Mouse (Mus musculus): ENCODE measurements at regions not wholly inside any gene's neighbourhood (a gene's known extent, or its start where the extent isn't known, plus 50 kb on each side); places are given as distances from the start of the nearest gene placed in this dataset.
"Not testable (repeated sequence)": the region's sequence is repeated elsewhere in the genome, so short reads cannot be mapped to it uniquely, and the experiment has no call there.

GRCm38 (mm10) chr17:10150403-10150689 lies 169.3 kb downstream of the Qk start:
- intact Hi-C loops (cut with DNase I); DNase-seq: not testable (repeated sequence)

GRCm38 (mm10) chr17:10149682-10150402 lies 169.8 kb downstream of the Qk start:
- DNase-seq, result no peak
- intact Hi-C loops (cut with DNase I), result no loop called here

- DNase-seq, result no peak
- intact Hi-C loops (cut with DNase I), result no loop called here
Measured at GRCm38 (mm10) chr17:10147106-10147505, 172.5 kb downstream of the Qk start.

- DNase-seq, result no peak
- intact Hi-C loops (cut with DNase I), result no loop called here
Measured at GRCm38 (mm10) chr17:10146576-10146975, 173.1 kb downstream of the Qk start.

- DNase-seq, result no peak
- intact Hi-C loops (cut with DNase I), result no loop called here
Measured at GRCm38 (mm10) chr17:10138847-10139246, 180.8 kb downstream of the Qk start.

- intact Hi-C loops (cut with DNase I), result no loop called here
- no peak for DNase-seq
Measured at GRCm38 (mm10) chr17:10138374-10138773, 181.3 kb downstream of the Qk start.

- DNase-seq, result no peak
- intact Hi-C loops (cut with DNase I), result no loop called here
Measured at GRCm38 (mm10) chr17:10135111-10135510, 184.5 kb downstream of the Qk start.

GRCm38 (mm10) chr17:10128591-10128990 lies 191.1 kb downstream of the Qk start:
- intact Hi-C loops (cut with DNase I), result no loop called here
- no peak for DNase-seq

GRCm38 (mm10) chr17:10122411-10122810 lies 197.2 kb downstream of the Qk start:
- DNase-seq, result no peak
- intact Hi-C loops (cut with DNase I), result no loop called here

GRCm38 (mm10) chr17:10112118-10112517 lies 207.5 kb downstream of the Qk start:
- no peak for DNase-seq
- intact Hi-C loops (cut with DNase I), result no loop called here

- no peak for DNase-seq
- intact Hi-C loops (cut with DNase I), result no loop called here
Measured at GRCm38 (mm10) chr17:10110375-10110675, 209.3 kb downstream of the Qk start.

GRCm38 (mm10) chr17:10109511-10110374 lies 209.9 kb downstream of the Qk start:
- DNase-seq, result no peak
- intact Hi-C loops (cut with DNase I), result no loop called here

- intact Hi-C loops (cut with DNase I), result no loop called here
- DNase-seq, result no peak
Measured at GRCm38 (mm10) chr17:10105299-10105698, 214.4 kb downstream of the Qk start.

GRCm38 (mm10) chr17:10098199-10098598 lies 221.5 kb downstream of the Qk start:
- intact Hi-C loops (cut with DNase I), result loop anchor here (5.0 to 10.0 kb wide), 2 partner anchors 214 to 333 kb away; no protein-coding TSS in a partner anchor
- DNase-seq, result no peak

- intact Hi-C loops (cut with DNase I), result loop anchor here (5.0 to 10.0 kb wide), 2 partner anchors 215 to 333 kb away; no protein-coding TSS in a partner anchor
- no peak for DNase-seq
Measured at GRCm38 (mm10) chr17:10097691-10098090, 222.0 kb downstream of the Qk start.

- intact Hi-C loops (cut with DNase I), result loop anchor here (5.0 to 10.0 kb wide), 2 partner anchors 216 to 331 kb away; no protein-coding TSS in a partner anchor
- peak; percentile 24 to 28 for DNase-seq
Measured at GRCm38 (mm10) chr17:10095841-10096301, 223.8 kb downstream of the Qk start.

GRCm38 (mm10) chr17:10094108-10094521 lies 225.5 kb downstream of the Qk start:
- DNase-seq, result peak; percentile 64 to 74
- intact Hi-C loops (cut with DNase I), result loop anchor here (10.0 kb wide), 1 partner anchor 329 kb away; no protein-coding TSS in a partner anchor

- intact Hi-C loops (cut with DNase I), result loop anchor here (10.0 kb wide), 1 partner anchor 329 kb away; no protein-coding TSS in a partner anchor
- peak; percentile 51 to 62 for DNase-seq
Measured at GRCm38 (mm10) chr17:10093437-10094107, 226.1 kb downstream of the Qk start.

GRCm38 (mm10) chr17:10087192-10087886 lies 232.3 kb downstream of the Qk start:
- DNase-seq, result no peak
- intact Hi-C loops (cut with DNase I), result no loop called here

GRCm38 (mm10) chr17:10086558-10086957 lies 233.1 kb downstream of the Qk start:
- no peak for DNase-seq
- intact Hi-C loops (cut with DNase I), result no loop called here
